Mouse (Mus musculus) liver, embryonic 14 days (tissue): ENCODE results near the gene Lactb. TPM values are rescaled to one million over a fixed set of nuclear protein-coding genes. Genes with fewer than 3 reads are reported as not detected.

Source experiments
- polyA plus RNA-seq: library from polyadenylated mRNA; depleted of rRNA; stranded (reverse); fragments of >200 nt; gene quantifications from 2 replicates; pipeline ENCODE4 v1.2.3, GENCODE M21; 2012; rRNA removed

The Lactb gene
- 6.1 and 6.5 TPM in 2 replicates for polyA plus RNA-seq

GRCm38 (mm10) chr9:66975239-66975645, at the start of gene Lactb:
TSS of gene Lactb (minus strand) at chr9:66975484.

DNA sequence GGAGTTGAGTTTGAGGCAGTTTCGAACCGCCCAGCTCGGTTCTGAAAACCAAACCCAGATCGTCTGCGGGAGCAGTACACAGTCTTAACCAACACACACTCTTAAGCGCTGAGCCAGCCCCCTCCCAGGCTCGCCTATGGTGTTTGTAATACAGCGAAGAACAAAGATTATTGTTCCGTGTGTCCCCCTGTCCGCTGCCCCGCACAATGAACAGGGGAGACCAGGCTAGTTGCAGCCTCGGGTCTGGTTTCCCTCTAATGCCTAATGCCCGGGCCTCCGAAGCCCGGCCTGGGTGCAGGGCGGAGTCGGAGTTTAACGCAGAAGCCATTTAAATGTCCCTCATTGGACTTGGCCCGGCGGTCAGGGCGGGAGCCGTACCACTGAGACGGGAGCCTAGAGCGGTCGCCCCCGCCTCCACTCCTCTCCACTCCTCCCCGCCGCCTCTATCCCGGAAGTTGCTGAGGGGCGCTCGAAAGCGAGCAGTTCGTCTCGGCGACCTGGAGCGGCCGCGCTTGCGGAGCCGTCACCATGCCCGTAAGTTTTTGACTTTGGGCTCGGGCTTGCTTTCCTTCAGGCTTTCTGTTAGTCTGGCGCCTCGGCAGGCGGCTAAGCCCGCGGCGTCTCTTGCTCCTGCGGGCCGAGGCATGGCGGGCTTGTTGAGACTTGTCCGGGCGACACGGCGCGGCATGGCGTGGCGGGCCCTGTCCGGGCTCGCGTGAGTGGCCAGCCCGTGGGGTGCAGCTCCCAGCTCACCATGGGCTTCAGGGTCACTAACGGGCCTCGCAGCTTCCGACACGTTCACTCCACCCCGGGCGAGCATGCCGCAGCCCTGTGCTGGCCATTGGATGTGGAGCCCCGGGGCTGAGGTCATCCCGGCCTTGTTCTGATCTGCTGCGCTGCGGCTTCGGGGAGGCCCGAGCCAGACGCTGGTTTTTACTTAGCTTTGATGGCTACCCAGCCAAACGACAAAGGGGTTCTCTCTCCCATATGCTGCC, 29.3 kb downstream of the Lactb start, which contains the start of gene Rps27l:
Gene Rps27l (plus strand): TSS at position 440 of the 995 bp plus-strand sequence.

GRCm38 (mm10) chr9:66919382-66919971, 55.8 kb downstream of the Lactb start, which contains the start of gene Rab8b:
TSS of gene Rab8b (minus strand) at chr9:66919687.

Other genes starting within 250 kb of the Lactb start
- 0.51 and 0.63 TPM in 2 replicates for gene Aph1b, start 180.0 kb downstream of the Lactb start, polyA plus RNA-seq
- gene Gm10647, start 178.4 kb downstream of the Lactb start, polyA plus RNA-seq: 0.05 and 0.07 TPM in 2 replicates
- 0.59 and 0.76 TPM in 2 replicates for gene Aph1c, start 140.8 kb downstream of the Lactb start, polyA plus RNA-seq
- gene Rab8b, start 55.8 kb downstream of the Lactb start, polyA plus RNA-seq: 20.0 and 24.7 TPM in 2 replicates
- gene Rps27l, start 29.4 kb downstream of the Lactb start, polyA plus RNA-seq: 272 and 290 TPM in 2 replicates
- gene Tpm1, start 73.9 kb upstream of the Lactb start, polyA plus RNA-seq: 97.8 and 109 TPM in 2 replicates